Mouse (Mus musculus) urinary bladder, postnatal 36 days (tissue): ENCODE measurements around the gene Rhbdd1.

Source experiments
- DNase-seq, 2 experiments: peaks; one replicate each; pipeline ENCODE4 v3.0.0; 2022; ENCODE audit warnings: low spot score in 2 of 2, mixed read lengths in 1 of 2

Rhbdd1 gene

GRCm38 (mm10) chr1:82479696-82480487, 163.6 kb downstream of the Rhbdd1 start:
- no peak for DNase-seq

GRCm38 (mm10) chr1:82482371-82482770, 166.1 kb downstream of the Rhbdd1 start:
- DNase-seq, result no peak

GRCm38 (mm10) chr1:82486371-82486770, 170.1 kb downstream of the Rhbdd1 start:
- no peak for DNase-seq

- no peak for DNase-seq
These were observed 175.7 kb downstream of the Rhbdd1 start for GRCm38 (mm10) chr1:82491954-82492353.
